Mouse (Mus musculus) small intestine, adult 2 months (tissue): ENCODE data around the gene Fndc3a. TPM values are rescaled to one million over a fixed set of nuclear protein-coding genes. Genes with fewer than 3 reads are reported as not detected.

ENCODE experiments used
- H3K27ac ChIP-seq: fragments of 200-500 bp; 2 replicates; pipeline ENCODE4 v1.5.1; 2012; ENCODE audit warnings: low read depth, low read length, control low read depth, inconsistent platforms; ENCODE audit not compliant: insufficient read depth
- H3K27me3 ChIP-seq: fragments of 200-500 bp; 2 replicates; pipeline ENCODE4 v1.6.1; 2012; ENCODE audit warnings: mild to moderate bottlenecking, moderate library complexity, low read length, inconsistent platforms; ENCODE audit not compliant: control insufficient read depth, insufficient read depth
- H3K36me3 ChIP-seq: fragments of 200-500 bp; 2 replicates; pipeline ENCODE4 v1.6.1; 2012; ENCODE audit warnings: mild to moderate bottlenecking, low read length, control low read depth, inconsistent platforms; ENCODE audit not compliant: control insufficient read depth, insufficient read depth
- H3K4me1 ChIP-seq: fragments of 200-500 bp; 2 replicates; pipeline ENCODE4 v1.6.1; 2012; ENCODE audit warnings: low read length, inconsistent platforms, mixed read lengths; ENCODE audit not compliant: control insufficient read depth, insufficient read depth, insufficient read length
- H3K4me3 ChIP-seq: fragments of 200-500 bp; 2 replicates; pipeline ENCODE4 v1.5.1; 2012; ENCODE audit warnings: low read depth, mild to moderate bottlenecking, control low read depth, inconsistent platforms, low read length, moderate library complexity
- CTCF ChIP-seq: fragments of 200-500 bp; IDR thresholded peaks from 2 replicates; pipeline ENCODE4 v1.5.1; 2012; ENCODE audit warnings: low read depth, mild to moderate bottlenecking, control low read depth, inconsistent platforms, low read length, moderate library complexity, mixed read lengths; ENCODE audit not compliant: insufficient replicate concordance, insufficient read length; ENCODE audit errors: extremely low read depth
- POLR2A ChIP-seq: fragments of 200-500 bp; IDR thresholded peaks from 2 replicates; pipeline ENCODE4 v1.6.1; 2012; ENCODE audit warnings: low read depth, mild to moderate bottlenecking, control low read depth, inconsistent platforms, low read length, moderate library complexity
- WGBS: fragments of 180-500 bp; shearing (Covaris S2); methylation state at CpG from one replicate; pipeline ENCODE4 v1.1.7; 2018; 5-methylcytosine and 5-hydroxymethylcytosine counted together
- polyA plus RNA-seq: library from polyadenylated mRNA; depleted of rRNA; stranded (reverse); fragments of >200 nt; gene quantifications from 2 replicates; pipeline ENCODE4 v1.2.3, GENCODE M21; 2012

Fndc3a gene
- polyA plus RNA-seq, 1 experiment, result 29.2 TPM

DNA sequence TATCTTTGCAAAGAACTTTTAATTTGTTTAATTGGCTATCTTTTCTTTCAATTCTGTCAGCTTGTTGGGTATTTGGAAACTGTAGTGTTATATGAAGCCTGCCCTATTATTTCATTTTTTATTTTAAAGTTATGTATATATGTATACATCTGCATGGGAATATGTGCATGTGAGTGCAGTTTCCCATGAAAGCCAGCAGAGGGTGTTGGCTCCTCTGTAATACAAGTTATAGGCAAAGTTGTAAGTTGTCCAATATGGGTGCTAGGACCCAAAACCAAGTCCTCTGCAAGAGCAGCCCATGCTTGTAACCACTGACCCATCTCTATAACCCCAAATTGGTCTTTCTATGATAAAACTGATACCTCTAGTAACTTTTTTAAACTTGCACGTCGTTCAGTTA, 38.8 kb downstream of the Fndc3a start:
- TF ChIP-seq CTCF, result no peak
- TF ChIP-seq POLR2A, result no peak
- Histone ChIP-seq H3K27ac (no peak overlapping the region), H3K36me3 (0 out of 2 replicates have a peak, but pooled peaks cover 1% of the 10 kb centered on the region), H3K27me3 (no peaks in the 10 kb centered on the region), H3K4me1 (no peaks in the 10 kb centered on the region), H3K4me3 (no peak overlapping the region)
- 98% methylated on average over 2 of the region's 2 CpGs for WGBS

DNA sequence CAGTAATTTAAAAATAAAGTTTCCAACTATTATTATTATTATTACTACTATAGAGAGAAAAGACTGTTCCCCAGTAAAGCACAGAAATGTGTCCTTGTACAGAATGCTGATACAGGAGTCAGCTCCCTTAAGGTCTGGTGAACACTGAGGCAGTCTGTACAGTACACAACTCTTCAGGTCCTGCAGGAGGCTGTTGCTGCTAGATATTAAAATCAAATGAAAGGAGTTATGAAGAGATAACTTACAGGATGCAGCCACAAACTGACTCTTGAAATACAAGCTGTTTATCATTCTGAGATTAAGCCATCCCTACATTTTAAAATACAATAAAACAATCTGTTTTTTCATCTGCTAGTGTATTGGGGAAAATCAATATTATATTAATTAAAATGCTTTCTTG, 60.5 kb downstream of the Fndc3a start:
- no peaks in the 10 kb centered on the region for H3K4me1 ChIP-seq
- H3K27ac ChIP-seq, result no peak overlapping the region
- no peaks in the 10 kb centered on the region for H3K27me3 ChIP-seq
- TF ChIP-seq CTCF (no peak), POLR2A (no peak)
- no peak overlapping the region for H3K4me3 ChIP-seq
- H3K36me3 ChIP-seq, result peaks cover 7% of the 10 kb centered on the region

DNA sequence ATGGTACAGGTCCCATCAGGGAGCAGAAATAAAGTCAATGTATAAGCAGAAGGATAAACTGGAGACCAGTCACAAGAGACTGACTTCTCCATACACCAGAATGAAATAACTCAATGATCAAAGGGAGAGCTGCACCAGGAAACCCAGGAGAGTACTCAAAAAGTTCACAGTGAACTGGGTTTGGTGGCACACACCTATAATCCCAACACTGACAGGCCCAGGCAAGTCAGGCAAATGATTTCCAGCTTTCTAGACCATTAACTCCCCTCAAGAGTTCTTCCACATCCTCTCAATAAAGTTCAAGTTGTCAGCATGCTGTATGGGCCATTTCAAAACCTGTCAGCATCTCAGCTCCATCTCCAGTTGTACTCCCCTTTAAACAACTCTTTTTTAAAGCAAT, 64.3 kb downstream of the Fndc3a start:
- TF ChIP-seq CTCF (no peak), POLR2A (no peak)
- no peak overlapping the region for H3K4me3 ChIP-seq
- peaks cover 7% of the 10 kb centered on the region for H3K36me3 ChIP-seq
- no peaks in the 10 kb centered on the region for H3K4me1 ChIP-seq
- H3K27me3 ChIP-seq, result no peaks in the 10 kb centered on the region
- H3K27ac ChIP-seq, result no peak overlapping the region

DNA sequence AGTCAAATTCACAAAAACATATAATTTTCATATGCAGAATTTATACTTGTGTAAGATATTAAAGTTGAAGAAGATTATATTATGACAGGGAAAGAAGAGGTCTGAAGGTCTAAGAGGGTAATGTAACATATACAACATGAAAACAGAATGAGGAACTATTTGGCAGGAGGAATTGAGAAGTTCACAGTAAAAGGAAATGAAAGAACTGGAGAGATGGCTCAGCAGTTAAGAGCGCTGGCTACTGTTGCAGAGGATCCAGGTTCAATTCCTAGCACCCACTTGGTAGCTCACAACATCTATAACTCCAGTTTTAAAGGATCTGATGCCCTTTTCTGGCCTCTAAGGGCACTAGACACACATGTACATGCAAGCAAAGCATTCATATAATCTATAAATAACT, 65.2 kb downstream of the Fndc3a start:
- TF ChIP-seq POLR2A, result no peak
- no peak for TF ChIP-seq CTCF
- H3K4me3 ChIP-seq, result no peak overlapping the region
- H3K36me3 ChIP-seq, result peaks cover 5% of the 10 kb centered on the region
- H3K4me1 ChIP-seq, result no peaks in the 10 kb centered on the region
- H3K27me3 ChIP-seq, result no peaks in the 10 kb centered on the region
- WGBS, result 89% methylated on average over 1 of the region's 1 CpGs
- H3K27ac ChIP-seq, result no peak overlapping the region

DNA sequence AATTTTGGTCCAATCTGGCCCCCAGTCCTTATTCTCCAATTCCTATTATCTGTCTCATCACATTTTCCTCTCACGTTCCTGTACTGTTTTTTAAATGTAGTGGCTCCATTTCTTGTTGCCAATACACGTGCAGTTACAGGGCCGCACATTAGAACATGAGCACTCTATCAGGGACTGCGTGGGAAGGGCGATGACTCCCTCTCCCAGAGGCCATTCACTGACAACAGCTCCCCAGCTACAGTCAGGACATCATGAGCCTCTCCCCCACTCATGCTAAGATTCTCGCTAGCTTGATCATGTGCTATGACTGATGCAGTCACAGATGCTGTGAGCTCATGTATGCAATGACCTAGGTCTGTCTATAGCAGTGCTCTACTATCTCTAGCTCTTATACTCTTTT, 71.3 kb downstream of the Fndc3a start:
- Histone ChIP-seq H3K4me1 (no peaks in the 10 kb centered on the region), H3K4me3 (no peak overlapping the region), H3K36me3 (peaks cover 2% of the 10 kb centered on the region; the same call in 1 of the 2 replicates), H3K27ac (no peak overlapping the region), H3K27me3 (no peaks in the 10 kb centered on the region)
- TF ChIP-seq POLR2A (no peak), CTCF (no peak)
- WGBS, result 91% methylated on average over 6 of the region's 6 CpGs

DNA sequence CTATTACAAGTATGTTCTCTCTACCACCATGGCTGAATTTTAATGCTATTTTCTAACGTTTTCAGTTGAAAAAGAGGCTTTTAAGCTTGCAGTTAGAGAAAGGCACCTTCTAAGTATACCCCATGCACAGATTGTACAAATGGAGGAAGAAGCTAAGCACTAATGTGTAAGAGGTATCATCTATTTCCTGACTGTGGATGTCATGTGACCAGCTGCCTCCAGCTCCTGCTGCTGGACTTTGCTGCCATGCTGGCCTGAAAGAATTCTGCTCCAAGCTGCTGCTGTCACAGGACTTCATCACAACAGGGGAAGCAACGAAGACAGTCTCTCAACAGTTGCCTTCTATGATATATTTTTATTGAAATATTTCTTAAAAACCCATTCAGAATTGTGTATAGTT, 76.2 kb downstream of the Fndc3a start:
- H3K36me3 ChIP-seq, result no peaks in the 10 kb centered on the region
- no peak overlapping the region for H3K27ac ChIP-seq
- TF ChIP-seq POLR2A (no peak), CTCF (no peak)
- no peaks in the 10 kb centered on the region for H3K27me3 ChIP-seq
- H3K4me3 ChIP-seq, result no peak overlapping the region
- WGBS, result 81% methylated on average over 2 of the region's 2 CpGs
- H3K4me1 ChIP-seq, result no peaks in the 10 kb centered on the region

DNA sequence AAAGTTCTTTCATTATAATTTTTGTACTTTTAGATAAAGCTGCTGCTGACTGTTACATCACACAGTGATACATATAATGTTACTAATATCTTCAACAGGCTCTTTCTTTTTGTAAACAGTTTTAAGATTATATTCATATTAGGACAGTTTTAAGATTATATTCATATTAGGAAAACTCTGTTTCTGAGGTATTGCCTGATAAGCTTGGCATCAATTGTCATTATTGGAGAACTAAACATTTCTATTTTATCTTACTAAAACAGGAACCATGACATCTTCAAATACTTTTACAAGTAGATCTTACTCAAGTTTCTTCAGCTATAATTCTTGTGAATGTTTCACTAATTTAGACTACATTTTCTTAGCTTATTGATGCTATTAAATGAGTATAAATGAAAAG, 84.4 kb downstream of the Fndc3a start:
- Histone ChIP-seq H3K27me3 (no peaks in the 10 kb centered on the region), H3K4me3 (no peak overlapping the region), H3K4me1 (no peaks in the 10 kb centered on the region), H3K27ac (no peak overlapping the region), H3K36me3 (no peaks in the 10 kb centered on the region)
- TF ChIP-seq POLR2A (no peak), CTCF (no peak)

DNA sequence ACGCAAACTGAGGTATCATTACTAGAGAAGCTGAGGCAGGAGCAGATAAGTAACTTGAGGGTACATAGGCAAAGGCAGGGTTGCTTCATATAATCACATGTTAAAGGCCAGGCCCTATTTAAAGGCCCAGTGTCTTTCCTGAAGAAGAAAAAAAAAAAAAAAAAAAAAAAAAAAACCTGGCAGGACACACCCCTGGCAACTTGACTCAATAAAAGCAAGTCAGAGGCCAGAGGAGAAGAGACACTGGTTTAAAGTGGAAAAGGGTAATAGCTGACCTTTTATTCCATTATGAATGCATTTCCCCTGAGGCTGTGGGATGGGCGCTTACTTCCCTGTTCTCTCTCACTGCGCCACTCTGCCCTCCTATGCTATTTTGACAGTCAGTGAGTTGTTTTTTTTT, 105.7 kb downstream of the Fndc3a start:
- no peak overlapping the region for H3K27ac ChIP-seq
- H3K27me3 ChIP-seq, result no peaks in the 10 kb centered on the region
- peaks cover 3% of the 10 kb centered on the region; the same call in 1 of the 2 replicates for H3K4me1 ChIP-seq
- WGBS, result 74% methylated on average over 3 of the region's 3 CpGs
- no peaks in the 10 kb centered on the region for H3K36me3 ChIP-seq
- no peak overlapping the region for H3K4me3 ChIP-seq
- TF ChIP-seq CTCF (no peak), POLR2A (no peak)
